Mouse (Mus musculus) ES-Bruce4 (cell line): Measurements from ENCODE around the gene Lpp.

Experiments
- CTCF ChIP-seq: IDR thresholded peaks from one replicate; pipeline ENCODE4 v1.8.1; 2011; ENCODE audit warnings: low read depth, low read length
- POLR2A ChIP-seq: IDR thresholded peaks from one replicate; pipeline ENCODE4 v1.8.1; 2011; ENCODE audit warnings: low read length; ENCODE audit not compliant: insufficient read depth

DNA sequence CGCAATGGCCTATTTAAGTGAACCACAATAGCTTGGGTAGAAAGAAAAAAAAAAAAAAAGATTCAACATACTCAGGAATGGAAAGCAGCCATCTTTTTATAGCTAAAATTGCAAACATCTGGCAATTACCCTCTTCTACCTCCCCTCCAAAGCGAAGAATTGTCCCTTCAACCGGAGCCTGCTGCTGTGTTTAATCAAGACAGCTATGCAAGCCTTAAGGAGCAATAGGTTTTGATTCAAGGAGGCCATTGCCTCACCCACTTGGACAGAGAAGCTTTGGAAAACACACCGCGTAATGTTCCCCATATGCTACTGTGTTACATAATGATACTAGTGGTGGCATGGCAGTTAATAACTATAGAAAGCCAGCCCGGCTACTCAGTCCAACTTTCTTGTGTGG, 226.2 kb downstream of the Lpp start:
- TF ChIP-seq POLR2A (no peak), CTCF (no peak)
